Comparison of ENCODE assay signal across 9 mouse cellular contexts in genomic region chr2:155979328-155979991, GRCm38 (mm10). TPM values are rescaled to one million over a fixed set of nuclear protein-coding genes. Genes with fewer than 3 reads are reported as not detected.
DNase-seq lines count a peak whose midpoint lies in the region; ATAC-seq and TF ChIP-seq lines count a peak whose summit lies in the region.
"Had no signal": no experiment of that assay in that cellular context is flagged by ENCODE, and none has a peak within 500 bp of the region (broad histone marks: within the 10 kb centered on the region; RNA-seq: fewer than 3 reads in every experiment).

No protein-coding gene starts in this region.

- H3K9ac ChIP-seq in heart, embryonic 16.5 days (ENCODE audit: low read length), result no peak overlapping the region
- H3K9ac ChIP-seq in liver, embryonic 15.5 days, result no peak overlapping the region
- no peak overlapping the region for H3K9ac ChIP-seq in forebrain, embryonic 13.5 days
- H3K9ac ChIP-seq: embryonic facial prominence, embryonic 13.5 days; neural tube, embryonic 12.5 days had no signal

- H3K4me3 ChIP-seq in heart, embryonic 16.5 days (ENCODE audit: low read length), result no peak overlapping the region
- H3K4me3 ChIP-seq in liver, embryonic 15.5 days (replicated peaks), result 0 out of 2 replicates have a peak overlapping the region, but pooled peaks have one; percentile 6
- peak overlapping the region; percentile 49 for H3K4me3 ChIP-seq in spleen, adult 2 months (ENCODE audit: extremely low read depth, insufficient read depth, insufficient read length)
- no peak overlapping the region for H3K4me3 ChIP-seq in forebrain, embryonic 13.5 days
- H3K4me3 ChIP-seq: embryonic facial prominence, embryonic 13.5 days; neural tube, embryonic 12.5 days had no signal

- ATAC-seq in heart, embryonic 16.5 days (replicated peaks; ENCODE audit: extremely low read depth, insufficient read depth, low FRiP score), result no peak
- ATAC-seq in liver, embryonic 15.5 days (ENCODE audit: insufficient read depth), result peak; percentile 51; the same call in 1 of the 2 replicates
- ATAC-seq in forebrain, embryonic 13.5 days, result no peak

- no peaks in the 10 kb centered on the region for H3K4me1 ChIP-seq in heart, embryonic 16.5 days (ENCODE audit: control insufficient read depth, insufficient read depth, low read length)
- H3K4me1 ChIP-seq in liver, embryonic 15.5 days (replicated peaks), result 0 out of 2 replicates have a peak, but pooled peaks cover 3% of the 10 kb centered on the region
- peaks cover 9% of the 10 kb centered on the region; the same call in 1 of the 2 replicates for H3K4me1 ChIP-seq in spleen, adult 2 months (ENCODE audit: control insufficient read depth, insufficient read depth, insufficient read length)
- H3K4me1 ChIP-seq in forebrain, embryonic 13.5 days, result no peaks in the 10 kb centered on the region
- H3K4me1 ChIP-seq: embryonic facial prominence, embryonic 13.5 days; neural tube, embryonic 12.5 days had no signal

- no peak for TF ChIP-seq CTCF in spleen, adult 2 months (IDR thresholded peaks at IDR 0.05; ENCODE audit: extremely low read depth, insufficient read depth, insufficient read length, insufficient replicate concordance)

- peak; percentile 15; the same call in 1 of the 2 replicates for TF ChIP-seq POLR2A in spleen, adult 2 months (IDR thresholded peaks at IDR 0.05; ENCODE audit: low read depth, low read length)

- DNase-seq in T-cell, adult 2 months (ENCODE audit: low spot score), result peak; percentile 82
- peak; percentile 58 to 74 for DNase-seq in spleen, adult 2 months (ENCODE audit: low read depth in 1 of 2, low spot score in 2 of 2)
- DNase-seq in right cerebral cortex, postnatal 14 days, result no peak
- no peak for DNase-seq in c-Kit-positive CD71-positive TER-119-positive erythroid progenitor cells, embryonic 14.5 days (ENCODE audit: low spot score)

- WGBS in heart, embryonic 16.5 days, result 70% methylated on average over 5 of the region's 5 CpGs
- WGBS in liver, embryonic 15.5 days (ENCODE audit: insufficient replicate concordance), result 33% methylated on average over 5 of the region's 5 CpGs
- 14% methylated on average over 5 of the region's 5 CpGs for WGBS in spleen, adult 2 months
- WGBS in forebrain, embryonic 13.5 days, result 89% methylated on average over 5 of the region's 5 CpGs

- H3K4me2 ChIP-seq in heart, embryonic 16.5 days (ENCODE audit: low read depth, low read length), result no peak overlapping the region
- peak overlapping the region; percentile 21 for H3K4me2 ChIP-seq in liver, embryonic 15.5 days
- no peak overlapping the region for H3K4me2 ChIP-seq in forebrain, embryonic 13.5 days
- H3K4me2 ChIP-seq: embryonic facial prominence, embryonic 13.5 days; neural tube, embryonic 12.5 days had no signal

- no peaks in the 10 kb centered on the region for H3K9me3 ChIP-seq in heart, embryonic 16.5 days (replicated peaks; ENCODE audit: control insufficient read depth, low read length)
- no peaks in the 10 kb centered on the region for H3K9me3 ChIP-seq in liver, embryonic 15.5 days (replicated peaks)
- no peaks in the 10 kb centered on the region for H3K9me3 ChIP-seq in forebrain, embryonic 13.5 days (replicated peaks)
- H3K9me3 ChIP-seq: embryonic facial prominence, embryonic 13.5 days; neural tube, embryonic 12.5 days had no signal

- H3K36me3 ChIP-seq in heart, embryonic 16.5 days (ENCODE audit: control insufficient read depth, insufficient read depth), result peaks cover 56% of the 10 kb centered on the region
- H3K36me3 ChIP-seq in liver, embryonic 15.5 days (replicated peaks), result peaks cover 87% of the 10 kb centered on the region
- peaks cover 8% of the 10 kb centered on the region for H3K36me3 ChIP-seq in spleen, adult 2 months (ENCODE audit: control insufficient read depth, insufficient read depth, low read length)
- peaks cover 96% of the 10 kb centered on the region for H3K36me3 ChIP-seq in forebrain, embryonic 13.5 days (ENCODE audit: poor library complexity, severe bottlenecking)

- H3K27me3 ChIP-seq in heart, embryonic 16.5 days (ENCODE audit: control insufficient read depth, insufficient read depth, low read length), result no peaks in the 10 kb centered on the region
- no peaks in the 10 kb centered on the region for H3K27me3 ChIP-seq in liver, embryonic 15.5 days
- H3K27me3 ChIP-seq in spleen, adult 2 months (ENCODE audit: control insufficient read depth, insufficient read depth, low read length), result no peaks in the 10 kb centered on the region
- no peaks in the 10 kb centered on the region for H3K27me3 ChIP-seq in forebrain, embryonic 13.5 days
- H3K27me3 ChIP-seq: embryonic facial prominence, embryonic 13.5 days; neural tube, embryonic 12.5 days had no signal

- peak overlapping the region; percentile 57 for H3K27ac ChIP-seq in heart, embryonic 16.5 days (ENCODE audit: low read length)
- peak overlapping the region; percentile 61 for H3K27ac ChIP-seq in liver, embryonic 15.5 days (replicated peaks)
- H3K27ac ChIP-seq in spleen, adult 2 months (ENCODE audit: insufficient read depth, low read length), result peak overlapping the region; percentile 84
- H3K27ac ChIP-seq in forebrain, embryonic 13.5 days, result no peak overlapping the region
- H3K27ac ChIP-seq: embryonic facial prominence, embryonic 13.5 days; neural tube, embryonic 12.5 days had no signal

RNA-seq across cellular contexts. Expression of gene Cep250, which starts 23.2 kb away (rescaled TPM):
- polyA plus RNA-seq in heart, embryonic 16.5 days (2015; fragmentation: Nextera tagmentation; extraction: Ambion mirVana), result 6.9 and 9.9 TPM in 2 replicates
- 8.2 and 9.7 TPM in 2 replicates for polyA plus RNA-seq in liver, embryonic 15.5 days (2015; fragmentation: Nextera tagmentation; extraction: Ambion mirVana)
- polyA plus RNA-seq in spleen, adult 2 months (2012; rRNA removed), result 13.8 and 16.7 TPM in 2 replicates
- 23.1 and 25.4 TPM in 2 replicates for polyA plus RNA-seq in forebrain, embryonic 13.5 days (2015; fragmentation: Nextera tagmentation; extraction: Ambion mirVana)

RNA-seq across cellular contexts. Expression of gene 6430550D23Rik, which starts 28.3 kb away (rescaled TPM):
- polyA plus RNA-seq in heart, embryonic 16.5 days (2015; fragmentation: Nextera tagmentation; extraction: Ambion mirVana), result 0.96 and 1.1 TPM in 2 replicates
- 0.78 and 0.90 TPM in 2 replicates for polyA plus RNA-seq in liver, embryonic 15.5 days (2015; fragmentation: Nextera tagmentation; extraction: Ambion mirVana)
- polyA plus RNA-seq in spleen, adult 2 months (2012; rRNA removed), result 0.84 and 0.93 TPM in 2 replicates
- 1.3 TPM in 2 replicates for polyA plus RNA-seq in forebrain, embryonic 13.5 days (2015; fragmentation: Nextera tagmentation; extraction: Ambion mirVana)

RNA-seq across cellular contexts. Expression of gene Ergic3, which starts 28.4 kb away (rescaled TPM):
- 143 and 162 TPM in 2 replicates for polyA plus RNA-seq in heart, embryonic 16.5 days (2015; fragmentation: Nextera tagmentation; extraction: Ambion mirVana)
- polyA plus RNA-seq in liver, embryonic 15.5 days (2015; fragmentation: Nextera tagmentation; extraction: Ambion mirVana), result 103 and 122 TPM in 2 replicates
- 119 and 144 TPM in 2 replicates for polyA plus RNA-seq in spleen, adult 2 months (2012; rRNA removed)
- 264 and 293 TPM in 2 replicates for polyA plus RNA-seq in forebrain, embryonic 13.5 days (2015; fragmentation: Nextera tagmentation; extraction: Ambion mirVana)

RNA-seq across cellular contexts. Expression of gene Gdf5, which starts 34.3 kb away (rescaled TPM):
- polyA plus RNA-seq in heart, embryonic 16.5 days (2015; fragmentation: Nextera tagmentation; extraction: Ambion mirVana), result 0.26 and 0.39 TPM in 2 replicates
- polyA plus RNA-seq in liver, embryonic 15.5 days (2015; fragmentation: Nextera tagmentation; extraction: Ambion mirVana), result not detected in 2 replicates
- not detected in 2 replicates for polyA plus RNA-seq in spleen, adult 2 months (2012; rRNA removed)
- 2.4 and 4.0 TPM in 2 replicates for polyA plus RNA-seq in forebrain, embryonic 13.5 days (2015; fragmentation: Nextera tagmentation; extraction: Ambion mirVana)

RNA-seq across cellular contexts. Expression of gene Gm15557, which starts 38.9 kb away (rescaled TPM):
- polyA plus RNA-seq in heart, embryonic 16.5 days (2015; fragmentation: Nextera tagmentation; extraction: Ambion mirVana), result not detected in 2 replicates
- polyA plus RNA-seq in liver, embryonic 15.5 days (2015; fragmentation: Nextera tagmentation; extraction: Ambion mirVana), result not detected in 2 replicates
- polyA plus RNA-seq in spleen, adult 2 months (2012; rRNA removed), result not detected in 2 replicates
- not detected in 2 replicates for polyA plus RNA-seq in forebrain, embryonic 13.5 days (2015; fragmentation: Nextera tagmentation; extraction: Ambion mirVana)
- polyA plus RNA-seq: embryonic facial prominence, embryonic 13.5 days; neural tube, embryonic 12.5 days had no signal

Comparison
In these comparisons a context has a peak if more than half of its experiments do, and no peak if none do; other contexts are left out.
1. DNase-seq: peak in T-cell, adult 2 months (single experiment) and spleen, adult 2 months (2 of 2); none in right cerebral cortex, postnatal 14 days (single experiment) and c-Kit-positive CD71-positive TER-119-positive erythroid progenitor cells, embryonic 14.5 days (single experiment).
2. H3K4me3 ChIP-seq: peak in liver, embryonic 15.5 days (single experiment) and spleen, adult 2 months (single experiment); none in heart, embryonic 16.5 days (single experiment) and forebrain, embryonic 13.5 days (single experiment).